Mouse (Mus musculus) embryonic facial prominence, embryonic 12.5 days (tissue): ENCODE measurements around the gene Cnbd2. TPM values are rescaled to one million over a fixed set of nuclear protein-coding genes. Genes with fewer than 3 reads are reported as not detected.

Experiments
- ATAC-seq: fragments of 200-750 bp; cut with Nextera tagmentation; 2 replicates; pipeline ENCODE4 v1.8.0; 2017; ENCODE audit not compliant: insufficient number of reproducible peaks, insufficient read depth, low FRiP score, low TSS enrichment
- H3K27ac ChIP-seq: fragments of 300-500 bp; sonication (generic); 2 replicates; pipeline ENCODE4 v1.5.1; 2016; ENCODE audit warnings: mild to moderate bottlenecking
- H3K27me3 ChIP-seq: fragments of 300-500 bp; sonication (generic); 2 replicates; pipeline ENCODE4 v1.6.1; 2016; ENCODE audit warnings: mild to moderate bottlenecking, moderate library complexity
- H3K36me3 ChIP-seq: fragments of 300-500 bp; sonication (generic); 2 replicates; pipeline ENCODE4 v1.6.1; 2016; ENCODE audit warnings: mild to moderate bottlenecking
- H3K4me1 ChIP-seq: fragments of 300-500 bp; sonication (generic); 2 replicates; pipeline ENCODE4 v1.6.1; 2016
- H3K4me2 ChIP-seq: fragments of 300-500 bp; sonication (generic); replicated peaks from 2 replicates; pipeline ENCODE4 v1.6.1; 2016; ENCODE audit warnings: mild to moderate bottlenecking, moderate library complexity
- H3K4me3 ChIP-seq: fragments of 300-500 bp; sonication (generic); 2 replicates; pipeline ENCODE4 v1.5.1; 2016; ENCODE audit warnings: mild to moderate bottlenecking
- H3K9ac ChIP-seq: fragments of 300-500 bp; sonication (generic); 2 replicates; pipeline ENCODE4 v1.6.1; 2016; ENCODE audit warnings: mild to moderate bottlenecking, moderate library complexity
- H3K9me3 ChIP-seq: fragments of 300-500 bp; sonication (generic); 2 replicates; pipeline ENCODE4 v1.6.1; 2016; ENCODE audit warnings: mild to moderate bottlenecking, moderate library complexity
- whole genome bisulfite sequencing: fragments of 180-500 bp; shearing (Covaris S2); methylation state at CpG from one replicate; pipeline ENCODE4 v1.1.7; 2016; 5-methylcytosine and 5-hydroxymethylcytosine counted together
- microRNA-seq: library from miRNA; unstranded; fragments of <30 nt; microRNA quantifications from one replicate; pipeline ENCODE4, GENCODE M21; 2017
- polyA plus RNA-seq: library from polyadenylated mRNA; unstranded; fragments of >200 nt; fragmentation: Nextera tagmentation; extraction: Ambion mirVana; gene quantifications from 2 replicates; pipeline ENCODE4 v1.2.1, GENCODE M21; 2016

The Cnbd2 gene
- polyA plus RNA-seq, 1 experiment from 2014 or later = 5.1 TPM

- peaks cover 29% of the 10 kb centered on the region for H3K27me3 ChIP-seq
- no peak overlapping the region for H3K27ac ChIP-seq
- ATAC-seq = no peak
- no peak overlapping the region for H3K4me2 ChIP-seq
- peaks cover 10% of the 10 kb centered on the region for H3K4me1 ChIP-seq
- H3K4me3 ChIP-seq = no peak overlapping the region
- no peaks in the 10 kb centered on the region for H3K9me3 ChIP-seq
- no peaks in the 10 kb centered on the region for H3K36me3 ChIP-seq
- 68% methylated on average over 1 of the region's 1 CpGs for WGBS
- H3K9ac ChIP-seq = no peak overlapping the region
Measured at GRCm38 (mm10) chr2:156417194-156417593, 105.1 kb downstream of the Cnbd2 start.

DNA sequence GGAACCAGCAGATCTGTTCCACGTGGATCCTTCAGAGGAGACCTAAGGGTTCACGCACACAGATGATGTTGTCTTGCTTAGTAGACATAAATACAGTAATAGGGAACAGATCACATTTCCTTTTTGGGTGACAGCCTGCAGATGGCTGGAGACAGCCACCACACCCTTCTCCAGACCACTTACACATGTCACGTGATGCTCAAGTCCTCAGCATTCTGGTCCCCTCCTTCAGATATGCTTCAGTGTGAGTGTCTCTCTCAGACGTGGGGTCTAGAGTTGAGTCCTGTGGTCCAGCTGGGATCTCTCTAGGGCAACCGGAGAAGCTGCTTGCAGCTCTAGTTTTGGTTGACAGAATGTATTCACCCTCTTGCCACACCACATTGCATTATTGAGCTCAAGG lies 106.4 kb downstream of the Cnbd2 start:
- Histone ChIP-seq H3K9me3 (no peaks in the 10 kb centered on the region), H3K36me3 (no peaks in the 10 kb centered on the region), H3K9ac (no peak overlapping the region), H3K4me1 (peaks cover 15% of the 10 kb centered on the region), H3K27me3 (peaks cover 39% of the 10 kb centered on the region), H3K27ac (no peak overlapping the region), H3K4me3 (no peak overlapping the region), H3K4me2 (no peak overlapping the region)
- WGBS = 77% methylated on average over 5 of the region's 5 CpGs
- no peak for ATAC-seq

DNA sequence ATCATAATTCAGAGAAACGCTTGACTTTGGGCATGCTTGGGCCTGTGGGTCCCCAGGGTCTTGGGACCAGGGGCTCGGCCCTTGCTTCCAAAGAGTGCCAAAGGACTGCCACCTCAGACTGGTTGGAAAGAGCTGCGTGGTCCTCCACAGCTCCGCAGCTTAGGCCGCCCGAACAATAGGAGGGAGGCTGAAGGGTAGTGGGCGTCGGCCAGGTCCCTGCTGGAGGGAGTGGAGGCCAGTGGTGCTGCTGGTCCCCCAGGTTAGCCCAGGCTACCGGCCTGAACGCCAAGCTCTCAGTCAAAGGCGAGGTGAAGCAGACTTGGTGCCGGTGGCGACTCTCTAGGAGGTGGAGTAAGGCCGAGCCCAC lies 108.2 kb downstream of the Cnbd2 start:
- no peaks in the 10 kb centered on the region for H3K9me3 ChIP-seq
- peak overlapping the region; percentile 98 for H3K4me2 ChIP-seq
- no peaks in the 10 kb centered on the region for H3K36me3 ChIP-seq
- H3K9ac ChIP-seq = peak overlapping the region; percentile 68
- ATAC-seq = 0 out of 2 replicates have a peak, but pooled peaks have one; percentile 44
- H3K27ac ChIP-seq = peak overlapping the region; percentile 46; the same call in 1 of the 2 replicates
- peaks cover 49% of the 10 kb centered on the region for H3K27me3 ChIP-seq
- WGBS = 11% methylated on average over 14 of the region's 14 CpGs
- H3K4me3 ChIP-seq = peak overlapping the region; percentile 66
- H3K4me1 ChIP-seq = peaks cover 18% of the 10 kb centered on the region

DNA sequence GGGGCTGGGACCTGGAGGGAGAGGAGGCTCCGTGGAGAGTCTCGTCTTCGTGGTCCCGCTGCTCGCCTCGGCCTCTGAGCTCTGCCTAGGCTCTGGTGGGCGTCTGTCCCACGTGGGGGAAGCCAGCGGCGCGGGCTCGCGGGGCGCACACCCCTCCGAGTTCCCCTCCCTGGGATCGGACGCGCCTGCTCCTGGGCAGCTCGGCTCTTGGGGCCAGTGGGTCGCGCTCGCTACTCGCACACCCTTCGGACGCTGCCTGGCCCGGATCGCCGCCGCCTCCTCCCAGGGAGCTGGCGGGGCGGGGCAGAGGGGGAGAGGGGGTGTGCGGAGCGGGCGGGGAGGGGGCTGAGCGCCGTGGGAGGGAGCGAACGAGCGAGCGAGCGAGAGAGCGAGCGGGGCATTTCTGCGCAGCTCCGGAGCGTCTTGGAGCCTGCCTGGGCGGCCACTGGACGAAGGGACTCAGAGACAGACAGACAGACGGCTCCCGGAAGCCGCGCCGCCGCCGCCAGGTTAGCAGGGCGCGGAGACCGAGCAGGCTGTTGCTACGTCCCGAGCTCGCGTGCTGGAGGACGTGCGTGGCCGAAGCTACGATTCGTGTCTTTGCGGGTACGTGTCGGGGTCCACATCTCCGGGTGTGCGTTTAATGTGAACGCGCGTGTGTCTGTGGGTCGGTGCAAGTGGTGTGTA lies 108.7 kb downstream of the Cnbd2 start, which contains the start of gene Epb41l1:
Epb41l1 (plus strand) TSS at position 216 of the 687 bp plus-strand sequence.
- peak within 1 kb of the TSS; percentile 98 for H3K4me2 ChIP-seq
- under 1% methylated on average over 76 of the region's 76 CpGs for WGBS

GRCm38 (mm10) chr2:156421381-156422110 lies 109.4 kb downstream of the Cnbd2 start:
- under 1% methylated on average over 36 of the region's 36 CpGs for WGBS
- Histone ChIP-seq H3K27ac (no peak overlapping the region; the same call in 1 of the 2 replicates), H3K9ac (peak overlapping the region; percentile 68), H3K9me3 (no peaks in the 10 kb centered on the region), H3K36me3 (no peaks in the 10 kb centered on the region), H3K4me2 (peak overlapping the region; percentile 98), H3K4me3 (peak overlapping the region; percentile 66), H3K27me3 (peaks cover 49% of the 10 kb centered on the region), H3K4me1 (peaks cover 24% of the 10 kb centered on the region)
- ATAC-seq = peak; percentile 61; the same call in 1 of the 2 replicates

More for the DNA sequence above, 108.7 kb downstream of the Cnbd2 start, which contains the start of gene Epb41l1:
- Histone ChIP-seq H3K4me1 (peaks cover 21% of the 10 kb centered on the region), H3K9me3 (no peaks in the 10 kb centered on the region), H3K9ac (peak within 1 kb of the TSS; percentile 68), H3K36me3 (no peaks in the 10 kb centered on the region), H3K4me3 (peak within 1 kb of the TSS; percentile 66), H3K27me3 (peaks cover 49% of the 10 kb centered on the region), H3K27ac (peak within 1 kb of the TSS; percentile 46; the same call in 1 of the 2 replicates)
- ATAC-seq = peak; percentile 43; the same call in 1 of the 2 replicates

DNA sequence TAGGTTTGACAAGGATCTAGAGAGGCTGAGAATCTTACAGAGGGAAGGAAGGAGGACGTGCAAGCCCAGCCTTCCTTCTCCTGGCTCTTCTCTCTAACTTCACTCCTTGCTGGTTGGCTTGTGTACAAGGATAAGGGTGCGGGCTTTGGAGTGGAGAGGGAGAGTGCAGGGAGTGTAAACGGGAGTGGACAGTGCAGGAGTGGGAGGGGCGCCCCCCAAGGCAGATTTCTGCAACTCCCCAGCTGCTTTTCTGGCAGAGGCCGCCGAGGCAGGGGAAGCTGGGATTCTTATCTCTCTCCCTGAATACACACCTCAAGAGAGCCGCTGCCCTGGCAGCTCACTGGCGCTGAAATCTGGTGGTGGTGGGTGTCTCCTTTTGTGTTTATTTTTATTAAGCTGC lies 110.5 kb downstream of the Cnbd2 start:
- Histone ChIP-seq H3K4me1 (peaks cover 24% of the 10 kb centered on the region), H3K27ac (no peak overlapping the region), H3K4me3 (peak overlapping the region; percentile 4; the same call in 1 of the 2 replicates), H3K9ac (no peak overlapping the region), H3K4me2 (peak overlapping the region; percentile 98), H3K27me3 (peaks cover 49% of the 10 kb centered on the region), H3K9me3 (no peaks in the 10 kb centered on the region), H3K36me3 (no peaks in the 10 kb centered on the region)
- WGBS = 12% methylated on average over 8 of the region's 8 CpGs
- ATAC-seq = no peak

GRCm38 (mm10) chr2:156423672-156424071 lies 111.6 kb downstream of the Cnbd2 start:
- ATAC-seq = no peak
- Histone ChIP-seq H3K4me2 (no peak overlapping the region), H3K9ac (no peak overlapping the region), H3K4me1 (peaks cover 24% of the 10 kb centered on the region), H3K4me3 (no peak overlapping the region), H3K27me3 (peaks cover 49% of the 10 kb centered on the region), H3K36me3 (no peaks in the 10 kb centered on the region), H3K27ac (no peak overlapping the region), H3K9me3 (no peaks in the 10 kb centered on the region)
- WGBS = 72% methylated on average over 4 of the region's 4 CpGs

Small RNA genes within 50 kb of the gene (microRNA-seq; reads per million reads assigned to microRNA genes)
- gene Gm22758 (not detected), gene Gm22759 (not detected)

Other genes with a start within 250 kb of the Cnbd2 start
- gene Spag4, start 247.1 kb upstream of the Cnbd2 start, polyA plus RNA-seq = 6.0 and 6.9 TPM in 2 replicates
- gene Cpne1, start 200.3 kb upstream of the Cnbd2 start, polyA plus RNA-seq = 64.9 and 68.6 TPM in 2 replicates
- 38.7 and 43.0 TPM in 2 replicates for gene Rbm12, start 200.3 kb upstream of the Cnbd2 start, polyA plus RNA-seq
- gene Gm28036, start 185.2 kb upstream of the Cnbd2 start, polyA plus RNA-seq = 16.8 and 17.6 TPM in 2 replicates
- 428 and 448 TPM in 2 replicates for gene Romo1, start 168.3 kb upstream of the Cnbd2 start, polyA plus RNA-seq
- 30.7 and 34.2 TPM in 2 replicates for gene Nfs1, start 168.1 kb upstream of the Cnbd2 start, polyA plus RNA-seq
- 761 and 773 TPM in 2 replicates for gene Rbm39, start 132.1 kb upstream of the Cnbd2 start, polyA plus RNA-seq
- gene Phf20, start 115.8 kb upstream of the Cnbd2 start, polyA plus RNA-seq = 82.0 and 85.6 TPM in 2 replicates
- gene Scand1, start 405 bp downstream of the Cnbd2 start, polyA plus RNA-seq = 106 and 119 TPM in 2 replicates
- 3.6 TPM in 2 replicates for gene Epb41l1, start 108.6 kb downstream of the Cnbd2 start, polyA plus RNA-seq
- 41.7 and 42.8 TPM in 2 replicates for gene Aar2, start 235.3 kb downstream of the Cnbd2 start, polyA plus RNA-seq